Comparison of ENCODE assay signal across 8 mouse cellular contexts in the genomic region with DNA sequence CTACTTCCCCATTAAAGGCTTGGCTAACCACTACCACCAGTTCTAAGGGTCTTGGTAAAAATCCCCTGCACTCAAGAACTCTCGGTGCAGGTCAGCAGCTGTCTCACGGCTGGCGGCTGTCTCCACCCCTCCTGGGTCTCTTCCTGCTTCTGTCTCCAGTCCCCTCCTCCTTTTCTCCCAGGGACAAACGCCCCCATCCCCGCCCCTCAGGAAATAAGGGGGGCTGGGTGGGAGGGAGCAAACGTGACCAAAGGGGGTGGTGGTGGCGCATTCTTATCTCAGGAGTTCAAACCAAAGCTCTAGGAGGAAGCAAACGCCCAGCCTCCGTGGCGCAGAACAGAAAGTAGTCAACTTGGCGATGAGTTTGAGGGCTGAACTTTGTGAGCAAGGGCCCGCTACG. TPM values are rescaled to one million over a fixed set of nuclear protein-coding genes. Genes with fewer than 3 reads are reported as not detected.
DNase-seq lines count a peak whose midpoint lies in the region; ATAC-seq and TF ChIP-seq lines count a peak whose summit lies in the region.

No protein-coding gene starts in this region.

- TF ChIP-seq CTCF in MEL (IDR thresholded peaks at IDR 0.05 in 2 of 3, conservative IDR thresholded peaks at IDR 0.05 in 1 of 3; ENCODE audit: control insufficient read depth in 1 of 3, insufficient read depth in 1 of 3, low read depth in 2 of 3, low read length in 3 of 3, poor library complexity in 1 of 3, severe bottlenecking in 1 of 3), result no peak
- no peak for TF ChIP-seq CTCF in lung, adult 2 months (IDR thresholded peaks at IDR 0.05; ENCODE audit: insufficient read depth, low read length)

- DNase-seq in MEL (ENCODE audit: low read depth, low spot score), result peak; percentile 97
- peak; percentile 44 for DNase-seq in brain, adult 2 months (ENCODE audit: low read depth, low spot score)
- peak; percentile 74 for DNase-seq in lung, adult 2 months
- DNase-seq in frontal cortex, postnatal 14 days (ENCODE audit: low spot score in 2 of 2), result no peak
- DNase-seq in left cerebral cortex, adult 11 months (ENCODE audit: low spot score), result no peak

- peaks cover 4 to 17% of the 10 kb centered on the region in 2 experiments for H3K4me1 ChIP-seq in MEL (ENCODE audit: control insufficient read depth in 1 of 2, insufficient read depth in 2 of 2, low read length in 2 of 2)
- peaks cover 48% of the 10 kb centered on the region for H3K4me1 ChIP-seq in intestine, embryonic 16.5 days (ENCODE audit: control insufficient read depth, insufficient read depth, low read length)
- H3K4me1 ChIP-seq in lung, adult 2 months (ENCODE audit: control insufficient read depth, insufficient read depth, low read length), result peaks cover 6% of the 10 kb centered on the region

- H3K4me3 ChIP-seq in MEL (ENCODE audit: control insufficient read depth in 1 of 2, insufficient read depth in 1 of 2, low read depth in 2 of 2, low read length in 2 of 2), result peak overlapping the region; percentile 56 to 96
- H3K4me3 ChIP-seq in intestine, embryonic 16.5 days (ENCODE audit: low read length), result peak overlapping the region; percentile 68
- H3K4me3 ChIP-seq in lung, adult 2 months (replicated peaks; ENCODE audit: extremely low read depth, low read depth, low read length), result peak overlapping the region; percentile 51

- peak in 1 of 2 experiments; percentile 64; a peak in 2 of 4 replicates for TF ChIP-seq POLR2A in MEL (IDR thresholded peaks at IDR 0.05; ENCODE audit: control insufficient read depth in 1 of 2, insufficient read depth in 1 of 2, low read depth in 1 of 2, low read length in 2 of 2, poor library complexity in 1 of 2)
- peak; percentile 87 for TF ChIP-seq POLR2A in lung, adult 2 months (IDR thresholded peaks at IDR 0.05; ENCODE audit: borderline replicate concordance, extremely low read depth, low read depth, low read length)

- TF ChIP-seq RAD21 in MEL (IDR thresholded peaks at IDR 0.05; ENCODE audit: low read depth, low read length), result no peak

- peak in 1 of 2 experiments; percentile 63; a peak in 2 of 4 replicates for TF ChIP-seq EP300 in MEL (IDR thresholded peaks at IDR 0.05; ENCODE audit: low read depth in 1 of 2, low read length in 2 of 2)

- H3K27ac ChIP-seq in MEL (ENCODE audit: control insufficient read depth, low read depth, low read length), result peak overlapping the region; percentile 73
- H3K27ac ChIP-seq in intestine, embryonic 16.5 days (ENCODE audit: low read length), result peak overlapping the region; percentile 96

- H3K9ac ChIP-seq in MEL (ENCODE audit: control insufficient read depth, low read depth, low read length, poor library complexity, severe bottlenecking), result peak overlapping the region; percentile 73
- H3K9ac ChIP-seq in intestine, embryonic 16.5 days (ENCODE audit: low read depth, low read length), result peak overlapping the region; percentile 87

- H3K36me3 ChIP-seq in MEL (ENCODE audit: control insufficient read depth in 1 of 2, insufficient read depth in 2 of 2, low read length in 2 of 2), result peaks cover 0 to 9% of the 10 kb centered on the region in 2 experiments; a peak in 2 of 4 replicates
- H3K36me3 ChIP-seq in intestine, embryonic 16.5 days (ENCODE audit: control insufficient read depth, insufficient read depth, low read length), result no peaks in the 10 kb centered on the region

- H3K27me3 ChIP-seq in MEL (ENCODE audit: control insufficient read depth in 1 of 2, insufficient read depth in 2 of 2, low read length in 2 of 2), result no peaks in the 10 kb centered on the region
- no peaks in the 10 kb centered on the region for H3K27me3 ChIP-seq in intestine, embryonic 16.5 days (replicated peaks; ENCODE audit: control insufficient read depth, insufficient read depth, low read length)

- peak overlapping the region; percentile 94 for H3K4me2 ChIP-seq in intestine, embryonic 16.5 days (ENCODE audit: low read depth, low read length)

- H3K9me3 ChIP-seq in MEL (replicated peaks; ENCODE audit: insufficient read depth, low read length), result no peaks in the 10 kb centered on the region
- no peaks in the 10 kb centered on the region for H3K9me3 ChIP-seq in intestine, embryonic 16.5 days (ENCODE audit: control insufficient read depth, low read length)

- H3K79me2 ChIP-seq in MEL (ENCODE audit: control insufficient read depth, insufficient read depth, low read length, poor library complexity), result peaks cover 6% of the 10 kb centered on the region

- peak; percentile 74 for ATAC-seq in granulocyte monocyte progenitor cell, adult 5-6 weeks (replicated peaks; ENCODE audit: poor library complexity, severe bottlenecking)
- peak; percentile 67 for ATAC-seq in intestine, embryonic 16.5 days
- ATAC-seq in neutrophil, adult 5-6 weeks (ENCODE audit: extremely low read depth, insufficient number of reproducible peaks, low FRiP score, poor library complexity, severe bottlenecking), result peak; percentile 37; the same call in 1 of the 2 replicates

- WGBS in intestine, embryonic 16.5 days, result 0% methylated on average over 13 of the region's 13 CpGs
- 0% methylated on average over 13 of the region's 13 CpGs for WGBS in lung, adult 2 months

TF ChIP-seq in MEL, 35 proteins besides CTCF, POLR2A, EP300 and RAD21:
- TF ChIP-seq GABPA (IDR thresholded peaks at IDR 0.05; ENCODE audit: low read depth, low read length), result no peak
- peak; percentile 25 for TF ChIP-seq TBP (IDR thresholded peaks at IDR 0.05; ENCODE audit: low read depth, low read length)
- no peak for TF ChIP-seq USF2 (IDR thresholded peaks at IDR 0.05; ENCODE audit: borderline replicate concordance in 1 of 2, insufficient read depth in 1 of 2, low read depth in 1 of 2, low read length in 2 of 2)
- peak; percentile 59 for TF ChIP-seq TCF12 (IDR thresholded peaks at IDR 0.05; ENCODE audit: low read depth, low read length)
- peak; percentile 83 for TF ChIP-seq MXI1 (IDR thresholded peaks at IDR 0.05; ENCODE audit: low read depth, low read length)
- TF ChIP-seq MAZ (IDR thresholded peaks at IDR 0.05; ENCODE audit: low read depth, low read length), result peak; percentile 98
- TF ChIP-seq ZC3H11A (IDR thresholded peaks at IDR 0.05; ENCODE audit: low read depth, low read length), result 0 out of 2 replicates have a peak, but pooled peaks have one; percentile 7
- TF ChIP-seq RCOR1 (IDR thresholded peaks at IDR 0.05; ENCODE audit: low read depth, low read length), result peak; percentile 79; the same call in 1 of the 2 replicates
- peak; percentile 77 for TF ChIP-seq SIN3A (IDR thresholded peaks at IDR 0.05; ENCODE audit: low read length)
- no peak for TF ChIP-seq MAFK (IDR thresholded peaks at IDR 0.05; ENCODE audit: borderline replicate concordance, low read depth, low read length)
- no peak for TF ChIP-seq CHD2 (IDR thresholded peaks at IDR 0.05; ENCODE audit: low read length)
- peak; percentile 99 for TF ChIP-seq BHLHE40 (IDR thresholded peaks at IDR 0.05; ENCODE audit: borderline replicate concordance, low read depth, low read length)
- peak; percentile 61 for TF ChIP-seq NELFE (IDR thresholded peaks at IDR 0.05; ENCODE audit: low read depth, low read length)
- TF ChIP-seq MAX (IDR thresholded peaks at IDR 0.05; ENCODE audit: low read length), result peak; percentile 60; the same call in 1 of the 2 replicates
- TF ChIP-seq GATA1 (IDR thresholded peaks at IDR 0.05; ENCODE audit: low read depth, low read length), result peak; percentile 55; the same call in 1 of the 2 replicates
- TF ChIP-seq ZNF384 (IDR thresholded peaks at IDR 0.05; ENCODE audit: low read depth, low read length), result no peak
- 0 out of 2 replicates have a peak, but pooled peaks have one; percentile 55 for TF ChIP-seq ZMIZ1 (IDR thresholded peaks at IDR 0.05; ENCODE audit: low read depth, low read length)
- TF ChIP-seq ELF1 (IDR thresholded peaks at IDR 0.05; ENCODE audit: low read depth, low read length), result peak; percentile 82
- TF ChIP-seq MYC (IDR thresholded peaks at IDR 0.05; ENCODE audit: low read depth, low read length), result peak; percentile 47
- peak; percentile 71 for TF ChIP-seq USF1 (IDR thresholded peaks at IDR 0.05; ENCODE audit: low read depth, low read length)
- TF ChIP-seq ETS1 (IDR thresholded peaks at IDR 0.05; ENCODE audit: low read depth, low read length), result peak; percentile 84
- peak; percentile 74 for TF ChIP-seq HCFC1 (IDR thresholded peaks at IDR 0.05; ENCODE audit: low read depth, low read length)

RNA-seq across cellular contexts. Expression of a gene that starts 0.9 kb away (rescaled TPM):
- total RNA-seq in MEL (2012; rRNA removed), result 7.3 and 9.7 TPM in 2 replicates
- polyA plus RNA-seq in MEL (2012; ENCODE audit: insufficient read depth in 1 of 2, insufficient read length in 2 of 2, low read depth in 1 of 2, low replicate concordance in 2 of 2, missing spikeins in 1 of 2), result 10 to 100 TPM in 1 of 2 experiments, not detected in 1; 11.4 TPM
- 4.0 and 8.5 TPM in 2 replicates for total RNA-seq in granulocyte monocyte progenitor cell, adult 5-6 weeks (2014; fragmentation: Nextera tagmentation)
- 6.1 and 6.5 TPM in 2 replicates for total RNA-seq in granulocyte monocyte progenitor cell, adult 5-6 weeks (2017)
- 12.1 and 16.5 TPM in 2 replicates for polyA plus RNA-seq in intestine, embryonic 16.5 days (2015; fragmentation: Nextera tagmentation; extraction: Ambion mirVana)
- polyA plus RNA-seq in lung, adult 2 months (2012; rRNA removed), result 22.0 and 22.5 TPM in 2 replicates
- total RNA-seq in neutrophil, adult 5-6 weeks (2017), result 71.1 and 73.7 TPM in 2 replicates

RNA-seq across cellular contexts. Expression of a gene that starts 27.4 kb away (rescaled TPM):
- 66.8 and 75.4 TPM in 2 replicates for total RNA-seq in MEL (2012; rRNA removed)
- 100 to 1,000 TPM in 1 of 2 experiments, not detected in 1; 150 TPM for polyA plus RNA-seq in MEL (2012; ENCODE audit: insufficient read depth in 1 of 2, insufficient read length in 2 of 2, low read depth in 1 of 2, low replicate concordance in 2 of 2, missing spikeins in 1 of 2)
- total RNA-seq in granulocyte monocyte progenitor cell, adult 5-6 weeks (2014; fragmentation: Nextera tagmentation), result 137 and 143 TPM in 2 replicates
- total RNA-seq in granulocyte monocyte progenitor cell, adult 5-6 weeks (2017), result 55.9 and 59.2 TPM in 2 replicates
- polyA plus RNA-seq in intestine, embryonic 16.5 days (2015; fragmentation: Nextera tagmentation; extraction: Ambion mirVana), result 8.5 and 10.3 TPM in 2 replicates
- 48.2 and 55.8 TPM in 2 replicates for polyA plus RNA-seq in lung, adult 2 months (2012; rRNA removed)
- 27.1 and 32.5 TPM in 2 replicates for total RNA-seq in neutrophil, adult 5-6 weeks (2017)

Comparison
In these comparisons a context has a peak if more than half of its experiments do, and no peak if none do; other contexts are left out.
1. DNase-seq: peak in MEL (single experiment), brain, adult 2 months (single experiment) and lung, adult 2 months (single experiment); none in frontal cortex, postnatal 14 days (0 of 2) and left cerebral cortex, adult 11 months (single experiment).
2. Peak in every context shown above with its lines, with median percentiles within 50 percentile points of each other: H3K4me3 ChIP-seq and ATAC-seq.